Mouse (Mus musculus) urinary bladder, adult 18-20 months (tissue): Measurements from ENCODE around the gene Rab7.
"Not testable (repeated sequence)": the region's sequence is repeated elsewhere in the genome, so short reads cannot be mapped to it uniquely, and the experiment has no call there.

Experiments used
- DNase-seq, 2 experiments: peaks; one replicate each; pipeline ENCODE4 v3.0.0; 2022; ENCODE audit warnings: low spot score in 2 of 2, mixed read lengths in 2 of 2

Gene Rab7

DNA sequence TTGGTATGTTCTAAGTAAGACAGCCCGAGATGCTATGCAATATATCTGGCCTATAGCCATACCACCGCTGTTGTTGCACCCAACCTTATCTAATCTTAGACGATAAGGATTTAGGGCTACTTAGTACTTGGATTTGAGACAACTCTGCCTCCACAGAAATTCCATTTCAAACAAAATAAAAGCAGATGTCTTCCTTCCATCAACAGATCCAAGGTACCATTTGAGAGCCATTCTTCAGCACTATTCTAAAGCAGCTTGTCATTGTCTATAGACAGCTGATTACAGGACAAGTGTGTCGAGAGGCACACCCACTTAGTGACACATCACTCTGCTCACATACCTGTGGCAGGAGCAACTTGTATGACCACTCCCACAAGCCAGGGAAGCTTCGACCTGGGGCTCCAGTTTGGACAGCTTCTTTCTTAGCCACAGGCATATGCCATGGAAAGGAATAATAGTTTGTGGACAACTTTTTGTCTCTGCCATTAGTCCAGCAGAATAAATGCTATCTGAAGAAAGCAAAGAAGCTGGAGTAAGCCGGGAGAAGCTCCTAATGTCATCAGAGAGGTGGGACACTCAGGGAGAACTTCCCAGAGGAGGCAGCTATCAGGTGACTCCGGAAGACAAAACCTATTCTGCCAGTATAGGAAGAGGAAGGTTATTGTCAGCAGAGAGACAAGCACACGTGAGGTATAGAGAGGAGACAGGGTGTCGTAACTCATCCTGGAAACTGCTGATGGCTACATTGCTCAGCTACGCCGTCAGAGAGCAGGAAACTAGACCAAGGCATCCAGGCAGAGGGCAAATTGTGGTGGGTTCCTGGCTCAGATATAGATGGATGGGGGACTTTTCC is 8.4 kb upstream of the Rab7 start:
- no peak for DNase-seq

GRCm38 (mm10) chr6:88051206-88051605 is 6.1 kb upstream of the Rab7 start:
- DNase-seq = no peak

- DNase-seq = no peak
Measured at GRCm38 (mm10) chr6:88049008-88049407, 3.9 kb upstream of the Rab7 start.

DNA sequence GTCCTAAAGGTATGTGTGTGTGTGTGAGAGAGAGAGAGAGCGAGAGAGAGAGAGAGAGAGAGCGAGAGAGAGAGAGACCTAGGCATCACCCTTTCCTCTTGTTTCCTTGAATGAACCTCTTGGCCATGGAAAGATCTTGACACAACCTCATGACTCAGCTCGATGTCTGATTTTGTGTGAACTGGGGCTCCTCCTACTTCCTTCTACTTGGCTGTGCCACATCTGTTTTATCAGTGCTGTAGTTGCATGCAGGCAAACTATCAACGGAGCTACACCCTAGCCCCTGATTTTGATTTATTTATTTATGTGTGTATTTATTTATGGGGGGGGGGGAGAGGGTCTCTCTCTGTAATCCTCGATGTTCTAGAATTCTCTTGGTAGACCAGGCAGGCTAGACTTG is 2.8 kb upstream of the Rab7 start:
- no peak for DNase-seq

GRCm38 (mm10) chr6:88045406-88045766 is 316 bp upstream of the Rab7 start:
- DNase-seq = no peak

DNA sequence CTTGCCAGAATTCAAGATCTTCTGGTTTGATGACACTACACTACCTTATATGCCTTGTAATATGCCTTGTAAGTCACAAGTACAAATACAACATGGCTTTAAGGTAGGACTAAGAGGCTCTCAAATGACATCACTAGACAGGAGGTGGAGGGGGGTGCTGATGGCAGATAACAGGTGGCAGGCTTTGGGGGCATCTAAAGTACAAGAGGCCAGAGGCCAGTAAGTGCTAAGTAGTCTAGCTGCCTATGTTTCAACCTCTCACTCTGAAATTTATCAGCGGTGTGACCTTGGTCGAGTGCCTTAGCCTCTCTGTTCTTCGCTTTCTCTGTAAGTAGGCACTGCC is 865 bp downstream of the Rab7 start:
- DNase-seq = no peak

GRCm38 (mm10) chr6:88042336-88042735 is 2.7 kb downstream of the Rab7 start:
- no peak for DNase-seq

DNA sequence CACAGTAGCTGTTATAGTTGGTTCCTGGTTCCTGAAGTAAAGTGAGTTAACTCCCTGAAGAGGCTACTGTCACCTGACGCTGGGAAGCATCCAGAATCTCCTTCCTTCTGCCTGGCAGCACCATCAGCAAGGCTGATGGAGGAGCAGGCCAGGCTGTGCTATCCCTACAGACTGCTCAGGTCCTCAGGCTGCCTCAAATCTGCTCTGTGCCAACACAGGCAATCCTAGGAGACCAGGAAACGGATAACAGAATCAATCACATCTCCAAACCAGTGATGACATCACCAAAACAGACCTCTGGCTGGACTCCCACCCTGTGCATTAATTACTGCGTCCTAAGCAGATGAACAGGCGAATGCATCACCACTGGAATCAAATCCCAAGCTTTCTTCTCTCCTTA is 3.8 kb downstream of the Rab7 start:
- no peak for DNase-seq

- DNase-seq = no peak
Measured at GRCm38 (mm10) chr6:88039426-88039825, 5.6 kb downstream of the Rab7 start.

DNA sequence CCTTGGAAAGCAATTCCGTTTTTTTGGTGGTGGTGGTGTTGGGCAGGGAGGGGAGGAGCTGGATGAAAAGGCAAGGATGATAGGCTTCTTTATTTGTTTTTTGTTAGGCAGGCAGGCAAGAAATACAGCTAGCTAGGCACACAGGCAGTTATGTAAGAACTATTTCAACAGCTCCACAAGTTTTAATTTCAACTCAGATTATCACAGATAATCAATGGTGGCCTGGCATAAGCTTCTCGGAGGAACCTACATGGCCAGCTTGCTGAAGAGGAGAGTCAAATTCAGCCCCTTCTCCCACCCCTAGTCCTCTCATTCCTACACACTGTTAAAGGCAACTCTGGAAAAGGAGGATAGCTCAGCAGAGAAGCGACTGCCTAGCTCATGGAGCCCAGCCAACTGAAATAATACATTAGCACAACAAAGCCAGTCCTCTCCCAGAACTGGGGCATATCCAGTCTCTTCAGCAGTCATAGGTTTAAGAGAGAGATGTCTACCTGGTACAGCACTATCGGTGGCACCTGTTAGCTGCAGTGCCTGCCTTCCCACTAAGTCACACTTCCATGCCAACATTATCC is 7.5 kb downstream of the Rab7 start:
- DNase-seq = no peak

- no peak for DNase-seq
Measured at GRCm38 (mm10) chr6:88033504-88033903, 11.6 kb downstream of the Rab7 start.

DNA sequence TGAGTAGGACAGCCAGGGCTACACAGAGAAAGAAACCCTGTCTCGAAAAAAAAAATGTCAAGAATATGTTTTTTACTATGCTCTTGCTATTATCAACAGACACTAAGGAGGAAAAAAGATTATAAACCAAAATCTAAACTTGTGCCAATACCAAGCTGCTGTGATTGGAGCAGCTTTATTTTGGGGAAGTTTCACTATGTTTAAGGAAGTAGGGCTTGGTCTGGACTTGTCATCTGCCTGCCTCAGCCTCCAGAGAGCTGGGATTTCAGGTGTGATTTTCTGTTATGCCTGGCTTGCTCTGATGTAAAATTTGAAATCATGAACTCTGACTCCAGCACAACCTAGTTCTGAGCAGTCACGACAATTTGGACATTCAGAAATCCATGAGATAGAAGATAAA is 14.6 kb downstream of the Rab7 start:
- DNase-seq = no peak

DNA sequence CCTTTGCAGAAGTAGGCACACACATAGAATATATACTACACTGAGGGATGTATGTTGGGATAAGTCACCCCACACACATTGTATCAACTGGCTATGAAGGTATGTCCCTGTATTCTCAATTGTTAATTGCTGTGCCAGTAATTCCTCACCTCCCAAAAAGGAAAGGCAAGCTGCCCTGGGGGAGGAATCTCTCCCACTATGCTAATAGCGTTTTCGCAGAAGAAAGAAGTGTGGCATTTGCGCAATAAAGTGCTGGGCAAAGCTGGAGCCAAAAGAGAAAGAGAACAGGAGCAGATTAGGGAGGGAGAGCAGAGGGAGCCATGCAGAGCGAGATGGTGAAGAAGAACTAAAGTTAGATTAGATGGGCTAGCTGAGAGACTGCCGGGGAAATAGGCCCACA is 17.7 kb downstream of the Rab7 start:
- no peak for DNase-seq

- DNase-seq = no peak
Measured at GRCm38 (mm10) chr6:88023316-88023890, 21.7 kb downstream of the Rab7 start.

- DNase-seq = no peak
Measured at GRCm38 (mm10) chr6:88019154-88019553, 25.9 kb downstream of the Rab7 start.

DNA sequence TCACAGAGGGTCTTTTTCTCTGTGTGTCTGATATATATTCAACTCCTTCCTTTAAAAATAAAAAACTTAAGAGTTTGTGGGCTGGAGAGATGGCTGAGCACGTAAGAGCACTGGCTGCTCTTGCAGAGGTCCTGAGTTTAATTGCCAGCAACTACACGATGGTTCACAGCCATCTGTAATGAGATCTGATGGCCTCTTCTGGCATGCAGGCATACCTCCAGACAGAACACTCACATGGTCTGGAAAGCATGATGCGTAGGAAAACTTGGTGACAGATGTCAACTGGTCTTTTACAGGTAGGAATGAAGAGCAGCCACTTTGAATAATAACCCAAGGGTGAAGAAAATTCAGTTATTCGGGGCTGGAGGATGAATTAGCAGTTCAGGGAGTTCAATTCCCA is 27.2 kb downstream of the Rab7 start:
- no peak for DNase-seq

- no peak for DNase-seq
Measured at GRCm38 (mm10) chr6:88015797-88016196, 29.3 kb downstream of the Rab7 start.

- no peak for DNase-seq
Measured at GRCm38 (mm10) chr6:88013456-88013855, 31.6 kb downstream of the Rab7 start.

- no peak for DNase-seq
Measured at GRCm38 (mm10) chr6:88012601-88013000, 32.5 kb downstream of the Rab7 start.

GRCm38 (mm10) chr6:88011106-88011505 is 34.0 kb downstream of the Rab7 start:
- not testable (repeated sequence) for DNase-seq

- no peak for DNase-seq
Measured at GRCm38 (mm10) chr6:88009209-88009608, 35.9 kb downstream of the Rab7 start.

- DNase-seq = not testable (repeated sequence)
Measured at GRCm38 (mm10) chr6:88004773-88005172, 40.3 kb downstream of the Rab7 start.

- peak in 1 of 2 experiments; percentile 9 for DNase-seq
Measured at GRCm38 (mm10) chr6:88003439-88003838, 41.6 kb downstream of the Rab7 start.
